Mouse (Mus musculus): ENCODE results near the gene 1810043G02Rik.
"Not testable (repeated sequence)": the region's sequence is repeated elsewhere in the genome, so short reads cannot be mapped to it uniquely, and the experiment has no call there.

The 1810043G02Rik gene

GRCm38 (mm10) chr10:77978351-77979350 is at the start of gene 1810043G02Rik:
Gene 1810043G02Rik (plus strand): TSS chr10:77978524.
- peak; percentile 96 for DNase-seq (ENCODE audit: low spot score)

GRCm38 (mm10) chr10:77939685-77940084 is 38.6 kb upstream of the 1810043G02Rik start:
- DNase-seq (ENCODE audit: low spot score): no peak

- not testable (repeated sequence) for DNase-seq (ENCODE audit: low spot score)
Observed at GRCm38 (mm10) chr10:77950468-77950867, 27.9 kb upstream of the 1810043G02Rik start.

- no peak for DNase-seq (ENCODE audit: low spot score)
Observed at GRCm38 (mm10) chr10:77962725-77963124, 15.6 kb upstream of the 1810043G02Rik start.

GRCm38 (mm10) chr10:77963971-77964370 is 14.4 kb upstream of the 1810043G02Rik start:
- DNase-seq (ENCODE audit: low spot score): no peak

GRCm38 (mm10) chr10:77969274-77969972 is 8.9 kb upstream of the 1810043G02Rik start:
- DNase-seq (ENCODE audit: low spot score): no peak

GRCm38 (mm10) chr10:77969973-77970325 is 8.4 kb upstream of the 1810043G02Rik start:
- DNase-seq (ENCODE audit: low spot score): no peak

GRCm38 (mm10) chr10:77970481-77970880 is 7.8 kb upstream of the 1810043G02Rik start, which contains the start of gene Trpm2:
Gene Trpm2 (minus strand): TSS chr10:77970563.
- no peak for DNase-seq (ENCODE audit: low spot score)

GRCm38 (mm10) chr10:77971191-77971590 is 7.1 kb upstream of the 1810043G02Rik start:
- no peak for DNase-seq (ENCODE audit: low spot score)

GRCm38 (mm10) chr10:77971709-77972553 is 6.4 kb upstream of the 1810043G02Rik start:
- DNase-seq (ENCODE audit: low spot score): no peak

GRCm38 (mm10) chr10:77974323-77974722 is 4.0 kb upstream of the 1810043G02Rik start:
- DNase-seq (ENCODE audit: low spot score): no peak

GRCm38 (mm10) chr10:77974811-77975210 is 3.5 kb upstream of the 1810043G02Rik start:
- no peak for DNase-seq (ENCODE audit: low spot score)

GRCm38 (mm10) chr10:77975653-77976052 is 2.7 kb upstream of the 1810043G02Rik start:
- DNase-seq (ENCODE audit: low spot score): no peak

- DNase-seq (ENCODE audit: low spot score): no peak
Observed at GRCm38 (mm10) chr10:77976458-77977150, 1.7 kb upstream of the 1810043G02Rik start.

- DNase-seq (ENCODE audit: low spot score): no peak
Observed at GRCm38 (mm10) chr10:77984660-77985059, 6.3 kb downstream of the 1810043G02Rik start.

GRCm38 (mm10) chr10:77985775-77986174 is 7.5 kb downstream of the 1810043G02Rik start:
- DNase-seq (ENCODE audit: low spot score): no peak

GRCm38 (mm10) chr10:77995639-77996038 is 17.3 kb downstream of the 1810043G02Rik start:
- DNase-seq (ENCODE audit: low spot score): no peak

- DNase-seq (ENCODE audit: low spot score): no peak
Observed at GRCm38 (mm10) chr10:78000200-78000599, 21.9 kb downstream of the 1810043G02Rik start.

- peak; percentile 84 for DNase-seq (ENCODE audit: low spot score)
Observed at GRCm38 (mm10) chr10:78001796-78002195, 23.5 kb downstream of the 1810043G02Rik start.

GRCm38 (mm10) chr10:78002316-78002715 is 24.0 kb downstream of the 1810043G02Rik start:
- DNase-seq (ENCODE audit: low spot score): no peak

- no peak for DNase-seq (ENCODE audit: low spot score)
Observed at GRCm38 (mm10) chr10:78004479-78005100, 26.3 kb downstream of the 1810043G02Rik start.

Measured in layer of hippocampus, adult 9-10 months (tissue).